Mouse (Mus musculus) stomach, embryonic 14.5 days (tissue): ENCODE results near the gene Bcl11b. TPM values are rescaled to one million over a fixed set of nuclear protein-coding genes. Genes with fewer than 3 reads are reported as not detected.

Source experiments
- ATAC-seq: fragments of 200-750 bp; cut with Nextera tagmentation; 2 replicates; pipeline ENCODE4 v1.8.0; 2017; ENCODE audit warnings: low read depth, moderate TSS enrichment; ENCODE audit not compliant: insufficient number of reproducible peaks, insufficient read depth, low FRiP score
- H3K27ac ChIP-seq: fragments of 300-500 bp; sonication (generic); 2 replicates; pipeline ENCODE4 v1.5.1; 2014; ENCODE audit warnings: mild to moderate bottlenecking, low read length, moderate library complexity, mixed read lengths
- H3K27me3 ChIP-seq: fragments of 300-500 bp; sonication (generic); 2 replicates; pipeline ENCODE4 v1.6.1; 2014; ENCODE audit warnings: low read length, control low read depth, mixed read lengths; ENCODE audit not compliant: control insufficient read depth, insufficient read depth
- H3K36me3 ChIP-seq: fragments of 300-500 bp; sonication (generic); 2 replicates; pipeline ENCODE4 v1.6.1; 2014; ENCODE audit warnings: mild to moderate bottlenecking, control low read depth, low read length, moderate library complexity, mixed read lengths; ENCODE audit not compliant: control insufficient read depth, insufficient read depth
- H3K4me1 ChIP-seq: fragments of 300-500 bp; sonication (generic); 2 replicates; pipeline ENCODE4 v1.6.1; 2014; ENCODE audit warnings: low read length, control low read depth, mixed read lengths; ENCODE audit not compliant: control insufficient read depth, insufficient read depth
- H3K4me2 ChIP-seq: fragments of 300-500 bp; sonication (generic); replicated peaks from 2 replicates; pipeline ENCODE4 v1.6.1; 2014; ENCODE audit warnings: low read depth, low read length, control low read depth
- H3K4me3 ChIP-seq: fragments of 300-500 bp; sonication (generic); 2 replicates; pipeline ENCODE4 v1.5.1; 2014; ENCODE audit warnings: low read depth, low read length, control low read depth
- H3K9ac ChIP-seq: fragments of 300-500 bp; sonication (generic); replicated peaks from 2 replicates; pipeline ENCODE4 v1.6.1; 2014; ENCODE audit warnings: low read depth, mild to moderate bottlenecking, control low read depth, low read length, moderate library complexity, mixed read lengths
- H3K9me3 ChIP-seq: fragments of 300-500 bp; sonication (generic); 2 replicates; pipeline ENCODE4 v1.6.1; 2016; ENCODE audit warnings: low read depth, low read length, control low read depth; ENCODE audit not compliant: control insufficient read depth
- WGBS: fragments of 180-500 bp; shearing (Covaris S2); extraction: QIAGEN DNeasy Blood & Tissue Kit; methylation state at CpG from one replicate; pipeline ENCODE4 v1.1.7; 2014; 5-methylcytosine and 5-hydroxymethylcytosine counted together
- polyA plus RNA-seq: library from polyadenylated mRNA; unstranded; fragments of >200 nt; fragmentation: Nextera tagmentation; extraction: Ambion mirVana; gene quantifications from 2 replicates; pipeline ENCODE4 v1.2.1, GENCODE M21; 2014

Gene Bcl11b
- polyA plus RNA-seq, result 6.0 and 6.8 TPM in 2 replicates

- Histone ChIP-seq H3K4me3 (peak within 1 kb of the TSS; percentile 80), H3K9me3 (no peaks in the 10 kb centered on the region), H3K4me1 (peaks cover 17% of the 10 kb centered on the region; the same call in 1 of the 2 replicates), H3K27me3 (no peaks in the 10 kb centered on the region), H3K27ac (peak within 1 kb of the TSS; percentile 89), H3K9ac (peak within 1 kb of the TSS; percentile 62), H3K4me2 (peak within 1 kb of the TSS; percentile 93), H3K36me3 (no peaks in the 10 kb centered on the region)
- no peak for ATAC-seq
- 1% methylated on average over 19 of the region's 19 CpGs for WGBS
Observed at GRCm38 (mm10) chr12:108003483-108003882, at the start of gene Bcl11b. TSS of gene Bcl11b (minus strand) at chr12:108003602.

DNA sequence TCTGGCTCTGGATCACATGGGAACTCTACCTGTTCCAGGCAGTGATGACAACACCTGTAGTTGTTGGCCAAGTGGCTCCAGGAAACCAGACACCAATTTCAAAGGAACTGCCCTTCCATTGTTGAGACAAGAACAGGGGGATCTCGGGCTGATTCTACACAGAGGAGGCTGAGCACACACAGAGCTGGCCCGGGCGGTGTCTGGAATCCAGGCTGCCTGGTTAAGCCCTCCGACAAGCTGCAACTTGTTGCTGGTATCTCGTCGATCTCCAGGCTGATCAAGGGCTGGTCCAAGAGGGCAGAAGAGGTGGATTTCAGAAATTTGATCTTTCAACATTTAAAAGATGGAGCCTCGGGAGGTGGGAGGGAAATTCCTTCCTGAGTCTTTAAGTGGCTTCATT lies 47.6 kb upstream of the Bcl11b start:
- Histone ChIP-seq H3K4me2 (no peak overlapping the region), H3K4me3 (no peak overlapping the region), H3K4me1 (no peaks in the 10 kb centered on the region), H3K27me3 (no peaks in the 10 kb centered on the region), H3K9ac (no peak overlapping the region), H3K9me3 (no peaks in the 10 kb centered on the region), H3K27ac (no peak overlapping the region), H3K36me3 (no peaks in the 10 kb centered on the region)
- 42% methylated on average over 7 of the region's 7 CpGs for WGBS
- 0 out of 2 replicates have a peak, but pooled peaks have one; percentile 44 for ATAC-seq

DNA sequence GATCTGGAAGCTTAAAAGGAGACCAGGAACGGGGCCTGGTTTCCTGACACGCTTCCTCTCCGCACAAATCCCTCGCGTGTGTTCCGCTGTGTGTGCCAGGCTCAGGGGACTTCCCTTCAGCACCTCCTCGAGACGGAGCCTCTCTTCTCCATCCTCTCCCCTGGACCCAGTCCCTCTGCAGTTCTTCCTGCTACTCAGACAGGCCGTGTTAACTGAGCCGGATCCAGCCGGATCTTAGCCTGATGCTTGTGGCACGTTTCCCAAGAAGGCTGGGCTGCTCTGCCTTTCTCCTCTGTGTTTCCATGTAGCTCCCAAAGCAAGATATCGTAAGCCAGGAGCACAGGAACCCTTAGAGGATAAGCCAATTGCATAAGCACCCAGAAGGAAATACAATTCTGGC lies 46.2 kb upstream of the Bcl11b start:
- no peak overlapping the region for H3K27ac ChIP-seq
- no peak overlapping the region for H3K9ac ChIP-seq
- no peak overlapping the region for H3K4me3 ChIP-seq
- H3K36me3 ChIP-seq, result no peaks in the 10 kb centered on the region
- no peaks in the 10 kb centered on the region for H3K9me3 ChIP-seq
- no peaks in the 10 kb centered on the region for H3K27me3 ChIP-seq
- WGBS, result 74% methylated on average over 13 of the region's 13 CpGs
- ATAC-seq, result no peak
- H3K4me2 ChIP-seq, result no peak overlapping the region
- H3K4me1 ChIP-seq, result no peaks in the 10 kb centered on the region

- Histone ChIP-seq H3K9ac (no peak overlapping the region), H3K27ac (no peak overlapping the region), H3K4me3 (no peak overlapping the region), H3K36me3 (no peaks in the 10 kb centered on the region), H3K9me3 (no peaks in the 10 kb centered on the region), H3K27me3 (no peaks in the 10 kb centered on the region), H3K4me1 (no peaks in the 10 kb centered on the region), H3K4me2 (no peak overlapping the region)
- no peak for ATAC-seq
- WGBS, result 47% methylated on average over 3 of the region's 3 CpGs
Observed at GRCm38 (mm10) chr12:108042239-108042571, 38.8 kb upstream of the Bcl11b start.

DNA sequence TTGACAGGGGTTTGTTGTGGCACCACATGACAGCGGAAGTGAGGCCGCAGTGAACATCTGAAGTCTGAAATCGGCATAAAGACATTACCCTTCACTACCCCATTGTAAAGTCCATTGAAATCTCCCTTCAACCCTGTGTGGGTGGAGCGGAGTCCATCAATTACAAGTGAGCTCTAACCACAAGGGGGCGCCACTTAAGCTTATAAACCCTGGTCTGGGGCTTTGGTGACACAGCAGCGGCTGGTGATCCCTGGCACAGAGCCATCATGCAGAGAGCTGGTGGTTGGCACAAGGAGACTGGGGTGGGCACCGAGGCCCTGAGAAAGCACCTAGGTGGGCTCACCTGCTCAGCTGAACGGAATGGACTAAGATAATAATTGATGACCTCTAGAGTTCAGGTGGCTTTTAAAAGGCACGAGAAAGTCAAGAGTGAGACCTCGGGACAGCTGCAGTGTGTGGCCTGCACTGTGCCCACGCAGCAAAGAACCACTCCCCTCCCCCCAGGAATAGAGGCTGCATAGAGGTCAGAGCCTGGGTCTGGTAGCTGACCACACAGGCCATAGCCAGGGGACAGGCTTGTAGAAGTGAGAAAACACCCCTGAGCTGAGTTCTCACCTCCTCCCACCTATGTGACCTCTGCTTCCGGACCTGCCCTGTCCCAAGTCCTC lies 38.3 kb upstream of the Bcl11b start:
- 37% methylated on average over 12 of the region's 12 CpGs for WGBS
- Histone ChIP-seq H3K27ac (no peak overlapping the region), H3K4me2 (no peak overlapping the region), H3K9me3 (no peaks in the 10 kb centered on the region), H3K27me3 (no peaks in the 10 kb centered on the region), H3K36me3 (no peaks in the 10 kb centered on the region), H3K4me3 (no peak overlapping the region), H3K9ac (no peak overlapping the region), H3K4me1 (no peaks in the 10 kb centered on the region)
- peak; percentile 25; the same call in 1 of the 2 replicates for ATAC-seq

DNA sequence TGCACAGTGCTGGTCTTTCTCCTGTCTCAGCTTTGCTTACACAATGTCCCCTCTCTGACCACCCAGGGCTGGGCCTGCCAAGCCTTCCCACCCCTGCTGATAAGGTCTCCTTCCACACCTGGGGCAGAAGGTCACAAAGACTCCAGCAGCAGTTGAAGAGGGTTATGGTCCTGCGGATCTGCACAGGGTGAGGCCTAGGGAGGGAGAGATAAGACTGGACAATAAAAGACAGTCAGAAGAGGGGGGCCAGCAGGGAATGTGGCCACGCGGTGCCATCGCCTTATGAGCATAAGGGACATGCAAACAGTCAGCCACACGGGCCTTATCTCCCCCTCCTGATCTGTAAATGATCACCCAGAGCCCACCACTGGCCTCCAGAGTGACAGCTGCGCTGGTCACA lies 34.0 kb upstream of the Bcl11b start:
- no peaks in the 10 kb centered on the region for H3K9me3 ChIP-seq
- 0 out of 2 replicates have a peak, but pooled peaks have one; percentile 26 for ATAC-seq
- no peak overlapping the region for H3K9ac ChIP-seq
- no peaks in the 10 kb centered on the region for H3K27me3 ChIP-seq
- H3K4me3 ChIP-seq, result no peak overlapping the region
- no peak overlapping the region for H3K4me2 ChIP-seq
- 34% methylated on average over 6 of the region's 6 CpGs for WGBS
- H3K36me3 ChIP-seq, result no peaks in the 10 kb centered on the region
- H3K27ac ChIP-seq, result no peak overlapping the region
- H3K4me1 ChIP-seq, result no peaks in the 10 kb centered on the region

DNA sequence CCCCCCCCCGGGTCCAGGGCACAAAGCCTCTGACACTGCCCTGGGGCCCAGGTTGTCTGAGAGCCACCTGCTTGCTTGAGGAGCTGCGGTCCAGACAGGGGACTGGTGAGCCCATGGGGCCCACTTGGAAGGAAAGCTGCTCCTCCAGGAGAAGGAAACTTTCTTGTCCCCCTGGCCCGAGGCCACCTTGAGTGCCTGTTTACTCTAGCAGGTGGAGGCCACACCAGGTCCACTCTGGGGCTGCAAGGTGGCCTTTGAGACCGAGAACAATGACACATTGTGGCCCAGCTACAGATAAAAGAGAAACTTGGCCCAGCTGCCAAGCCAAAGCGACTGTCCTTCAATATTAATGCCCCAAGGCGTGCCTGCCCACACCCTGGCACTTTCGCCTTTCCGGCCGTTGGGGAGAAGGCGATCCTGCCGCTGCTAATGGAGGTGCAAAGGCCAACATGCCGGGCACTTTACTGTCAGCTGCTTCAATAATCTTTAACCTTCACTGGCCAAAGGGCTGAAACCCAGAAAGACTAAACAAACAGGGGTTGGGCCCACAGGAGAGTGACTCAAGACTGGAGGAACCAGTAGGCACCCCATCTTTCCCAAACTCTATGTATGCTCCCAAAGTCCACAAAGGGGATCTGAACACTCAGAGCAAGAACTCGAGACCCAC lies 32.1 kb upstream of the Bcl11b start:
- Histone ChIP-seq H3K27me3 (no peaks in the 10 kb centered on the region), H3K9ac (no peak overlapping the region), H3K9me3 (no peaks in the 10 kb centered on the region), H3K4me3 (no peak overlapping the region), H3K4me1 (no peaks in the 10 kb centered on the region), H3K36me3 (no peaks in the 10 kb centered on the region), H3K27ac (0 out of 2 replicates have a peak overlapping the region, but pooled peaks have one; percentile 16), H3K4me2 (no peak overlapping the region)
- ATAC-seq, result no peak
- 54% methylated on average over 13 of the region's 13 CpGs for WGBS

DNA sequence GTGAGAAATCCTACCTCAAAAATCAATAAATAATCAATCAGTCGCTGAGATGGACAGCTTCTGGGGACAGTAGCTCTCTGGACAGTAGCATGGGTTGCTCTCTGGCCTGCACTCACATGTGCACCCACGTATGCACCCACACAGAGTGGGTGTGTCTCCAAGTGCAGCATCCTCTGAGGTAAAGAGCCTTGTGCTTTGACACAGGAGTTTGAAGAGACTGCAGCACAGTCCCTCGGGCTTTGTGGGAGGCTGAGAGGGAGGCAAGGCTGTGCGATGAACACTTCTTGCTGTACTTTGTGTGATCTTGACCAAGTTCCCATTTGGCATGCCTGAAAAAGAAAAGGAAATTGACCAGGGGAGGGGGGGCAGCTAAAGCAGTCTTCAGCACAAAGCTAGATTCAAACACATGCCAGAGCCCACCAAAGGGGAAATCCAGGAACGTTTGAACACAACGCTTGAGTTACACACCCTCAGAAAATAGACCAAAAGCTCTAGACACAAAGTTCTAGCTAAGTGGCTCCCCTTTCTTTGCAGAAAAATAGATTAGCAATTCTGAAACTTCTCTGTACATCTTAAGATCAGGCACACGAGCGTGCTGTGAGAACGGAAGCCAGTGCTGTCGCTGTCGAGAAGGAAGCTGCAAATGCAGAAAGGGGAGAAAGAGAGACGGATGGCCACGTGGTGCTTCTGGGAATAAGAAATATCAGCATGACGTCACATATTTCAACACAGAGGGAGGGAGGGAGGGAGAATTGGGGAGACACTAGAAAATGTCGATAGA lies 19.6 kb upstream of the Bcl11b start:
- Histone ChIP-seq H3K9me3 (no peaks in the 10 kb centered on the region), H3K4me1 (no peaks in the 10 kb centered on the region), H3K9ac (no peak overlapping the region), H3K36me3 (no peaks in the 10 kb centered on the region), H3K27ac (no peak overlapping the region), H3K27me3 (no peaks in the 10 kb centered on the region), H3K4me2 (no peak overlapping the region), H3K4me3 (no peak overlapping the region)
- no peak for ATAC-seq
- whole genome bisulfite sequencing, result 68% methylated on average over 15 of the region's 15 CpGs
